Mouse (Mus musculus) midbrain, embryonic 12.5 days (tissue): ENCODE measurements around the gene Gpr139. TPM values are rescaled to one million over a fixed set of nuclear protein-coding genes. Genes with fewer than 3 reads are reported as not detected.

Source experiments
- ATAC-seq: fragments of 200-750 bp; cut with Nextera tagmentation; 2 replicates; pipeline ENCODE4 v1.8.0; 2017; ENCODE audit warnings: low read depth, moderate TSS enrichment, moderate library complexity; ENCODE audit not compliant: low FRiP score
- H3K27ac ChIP-seq: fragments of 300-500 bp; sonication (generic); replicated peaks from 2 replicates; pipeline ENCODE4 v1.5.1; 2016; ENCODE audit warnings: mild to moderate bottlenecking
- H3K27me3 ChIP-seq: fragments of 300-500 bp; sonication (generic); 2 replicates; pipeline ENCODE4 v1.6.1; 2016; ENCODE audit warnings: mild to moderate bottlenecking
- H3K36me3 ChIP-seq: fragments of 300-500 bp; sonication (generic); 2 replicates; pipeline ENCODE4 v1.6.1; 2016
- H3K4me1 ChIP-seq: fragments of 300-500 bp; sonication (generic); 2 replicates; pipeline ENCODE4 v1.6.1; 2016
- H3K4me2 ChIP-seq: fragments of 300-500 bp; sonication (generic); replicated peaks from 2 replicates; pipeline ENCODE4 v1.6.1; 2016; ENCODE audit warnings: mild to moderate bottlenecking, moderate library complexity
- H3K4me3 ChIP-seq: fragments of 300-500 bp; sonication (generic); 2 replicates; pipeline ENCODE4 v1.5.1; 2016; ENCODE audit warnings: mild to moderate bottlenecking
- H3K9ac ChIP-seq: fragments of 300-500 bp; sonication (generic); replicated peaks from 2 replicates; pipeline ENCODE4 v1.6.1; 2016; ENCODE audit warnings: mild to moderate bottlenecking, moderate library complexity
- H3K9me3 ChIP-seq: fragments of 300-500 bp; sonication (generic); 2 replicates; pipeline ENCODE4 v1.6.1; 2016; ENCODE audit warnings: mild to moderate bottlenecking
- WGBS: fragments of 180-500 bp; shearing (Covaris S2); methylation state at CpG from one replicate; pipeline ENCODE4 v1.1.7; 2016; 5-methylcytosine and 5-hydroxymethylcytosine counted together
- polyA plus RNA-seq: library from polyadenylated mRNA; unstranded; fragments of >200 nt; fragmentation: Nextera tagmentation; extraction: Ambion mirVana; gene quantifications from 2 replicates; pipeline ENCODE4 v1.2.1, GENCODE M21; 2016

The Gpr139 gene
- 3.8 and 4.0 TPM in 2 replicates for polyA plus RNA-seq

DNA sequence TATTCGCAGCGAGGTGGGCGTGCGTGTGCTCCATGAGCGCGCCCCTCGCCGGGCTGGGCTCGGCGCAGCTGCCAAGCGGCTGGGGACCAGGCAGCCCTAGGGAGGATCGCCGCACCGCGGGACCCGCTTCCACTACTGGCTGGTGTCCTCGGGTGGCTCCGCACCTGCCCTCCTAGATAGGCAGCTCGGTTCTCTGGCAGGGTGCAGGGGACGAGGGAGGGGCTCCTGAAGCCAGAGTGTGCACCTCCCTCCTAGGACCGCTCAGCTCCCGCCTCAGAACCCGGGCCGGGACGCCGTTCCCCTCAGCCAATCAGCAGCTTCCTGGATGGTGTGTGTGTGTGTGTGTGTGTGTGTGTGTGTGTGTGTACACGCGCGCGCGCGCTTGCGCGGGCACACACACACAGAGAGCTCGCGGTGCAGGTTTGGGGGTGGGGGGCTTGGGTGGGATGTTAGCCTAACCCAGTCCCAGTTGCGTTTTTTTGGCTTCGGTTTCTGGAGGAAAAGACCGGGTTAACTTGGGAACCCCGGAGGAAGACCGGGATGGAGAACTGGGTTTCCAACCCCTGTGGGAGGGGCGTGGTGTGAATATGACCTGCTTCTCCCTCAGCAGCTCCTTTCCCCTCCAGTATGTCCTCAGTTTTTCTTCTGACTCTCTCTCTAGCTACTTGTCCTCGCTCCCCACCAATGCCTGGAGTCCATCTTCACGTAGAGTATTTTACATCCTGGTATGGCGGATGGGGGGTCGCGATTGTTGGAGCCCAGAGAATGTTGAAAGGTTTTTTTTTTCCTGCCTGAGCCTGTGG lies at the start of gene Gpr139:
Gene Gpr139 (minus strand): TSS at position 263 of the 803 bp plus-strand sequence.
- ATAC-seq = peak; percentile 92
- H3K4me2 ChIP-seq = peak within 1 kb of the TSS; percentile 77
- peak within 1 kb of the TSS; percentile 69 for H3K27ac ChIP-seq
- H3K9me3 ChIP-seq = no peaks in the 10 kb centered on the region
- H3K36me3 ChIP-seq = no peaks in the 10 kb centered on the region
- H3K27me3 ChIP-seq = peaks cover 54% of the 10 kb centered on the region
- H3K4me3 ChIP-seq = peak within 1 kb of the TSS; percentile 57
- WGBS = under 1% methylated on average over 47 of the region's 47 CpGs
- H3K9ac ChIP-seq = peak within 1 kb of the TSS; percentile 70
- H3K4me1 ChIP-seq = peaks cover 18% of the 10 kb centered on the region

DNA sequence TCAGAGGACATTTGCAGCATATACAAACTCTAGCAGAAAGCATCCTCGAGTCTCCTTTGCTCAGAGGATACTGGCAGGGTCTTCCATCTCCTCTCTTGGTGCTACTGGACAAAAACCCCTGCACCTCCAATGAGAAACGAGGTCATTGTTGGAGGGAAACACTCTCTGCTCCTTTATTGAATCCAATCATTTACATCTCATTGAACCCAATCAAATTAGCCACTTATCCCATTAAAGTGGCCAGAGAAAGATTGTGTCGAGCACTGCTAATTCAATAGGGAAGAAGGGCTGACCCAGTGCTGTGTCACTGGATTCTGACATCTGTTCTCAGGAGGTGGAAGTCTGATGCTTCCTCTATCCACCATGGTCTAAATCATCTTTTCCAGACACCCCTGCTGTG lies 46.6 kb upstream of the Gpr139 start:
- Histone ChIP-seq H3K27ac (no peak overlapping the region), H3K4me1 (peaks cover 5% of the 10 kb centered on the region; the same call in 1 of the 2 replicates), H3K27me3 (no peaks in the 10 kb centered on the region), H3K4me3 (no peak overlapping the region), H3K9ac (no peak overlapping the region), H3K4me2 (no peak overlapping the region), H3K9me3 (no peaks in the 10 kb centered on the region), H3K36me3 (no peaks in the 10 kb centered on the region)
- ATAC-seq = no peak
- WGBS = 40% methylated on average over 3 of the region's 3 CpGs

DNA sequence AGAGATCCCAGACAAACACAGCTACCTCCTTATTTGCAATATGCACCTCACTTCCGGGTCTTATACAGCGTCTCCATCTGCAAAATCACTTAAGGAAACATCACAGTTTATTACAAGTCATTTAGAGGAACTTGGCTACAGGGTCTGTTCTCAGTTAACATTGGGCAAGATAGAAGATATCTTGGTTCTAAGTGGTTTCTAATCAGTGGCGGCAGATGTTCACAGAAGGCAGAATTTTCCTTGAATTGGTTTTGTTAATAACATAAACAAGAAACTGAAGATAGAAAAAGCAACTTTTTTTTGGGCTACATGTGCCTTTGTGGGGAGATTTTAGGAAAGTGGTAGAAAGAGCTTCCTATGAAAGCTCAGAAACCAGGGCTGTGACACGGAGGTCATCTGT lies 38.3 kb upstream of the Gpr139 start:
- H3K9ac ChIP-seq = no peak overlapping the region
- H3K36me3 ChIP-seq = no peaks in the 10 kb centered on the region
- no peaks in the 10 kb centered on the region for H3K27me3 ChIP-seq
- 95% methylated on average over 4 of the region's 4 CpGs for WGBS
- ATAC-seq = no peak
- no peak overlapping the region for H3K4me2 ChIP-seq
- no peaks in the 10 kb centered on the region for H3K9me3 ChIP-seq
- no peak overlapping the region for H3K4me3 ChIP-seq
- no peaks in the 10 kb centered on the region for H3K4me1 ChIP-seq
- H3K27ac ChIP-seq = no peak overlapping the region

DNA sequence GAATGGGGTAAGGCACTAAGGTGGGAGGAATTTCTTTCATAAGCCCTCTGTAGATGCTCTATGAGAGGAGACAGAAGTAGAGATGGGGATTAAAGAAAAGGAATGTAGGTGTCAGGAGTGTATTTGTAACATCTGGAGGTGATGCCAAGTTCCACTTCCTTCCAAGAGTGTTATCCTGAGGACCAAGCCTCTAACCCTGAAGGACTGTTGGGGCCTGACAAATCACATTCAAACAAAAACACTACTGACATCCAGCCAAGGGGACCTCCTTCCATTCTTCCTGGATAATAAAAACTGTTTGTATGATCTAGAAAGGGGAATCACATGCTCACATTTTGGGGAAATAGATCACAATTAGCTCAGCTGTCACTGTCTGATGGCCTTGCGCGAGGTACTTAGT lies 34.7 kb upstream of the Gpr139 start:
- Histone ChIP-seq H3K9ac (no peak overlapping the region), H3K27ac (no peak overlapping the region), H3K36me3 (no peaks in the 10 kb centered on the region), H3K4me2 (no peak overlapping the region), H3K27me3 (no peaks in the 10 kb centered on the region), H3K4me3 (no peak overlapping the region), H3K4me1 (no peaks in the 10 kb centered on the region), H3K9me3 (no peaks in the 10 kb centered on the region)
- WGBS = 90% methylated on average over 2 of the region's 2 CpGs
- ATAC-seq = no peak

DNA sequence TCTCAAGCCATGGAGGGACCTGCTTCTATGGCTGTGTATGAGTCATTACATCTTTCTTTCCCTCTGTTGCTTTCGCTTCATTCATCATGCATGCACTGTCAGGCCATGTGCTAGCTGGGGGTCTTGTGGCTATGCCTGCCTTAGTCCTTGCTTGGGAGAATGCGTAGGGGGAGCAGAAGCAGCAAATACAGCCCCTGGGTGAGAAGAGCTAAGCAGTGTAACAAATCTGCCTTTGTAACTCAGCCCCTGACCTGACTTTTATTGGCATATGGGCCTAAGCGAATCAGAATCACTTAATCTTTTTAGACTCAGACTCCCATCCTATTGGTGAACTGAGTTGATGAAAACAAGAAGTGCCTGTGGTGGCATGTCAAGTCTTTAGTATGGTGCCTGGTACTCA lies 22.8 kb upstream of the Gpr139 start:
- peaks cover 4% of the 10 kb centered on the region; the same call in 1 of the 2 replicates for H3K27me3 ChIP-seq
- no peak overlapping the region for H3K4me3 ChIP-seq
- no peak overlapping the region for H3K27ac ChIP-seq
- H3K9ac ChIP-seq = no peak overlapping the region
- H3K4me1 ChIP-seq = peaks cover 3% of the 10 kb centered on the region; the same call in 1 of the 2 replicates
- peak; percentile 79 for ATAC-seq
- H3K4me2 ChIP-seq = no peak overlapping the region
- H3K9me3 ChIP-seq = no peaks in the 10 kb centered on the region
- no peaks in the 10 kb centered on the region for H3K36me3 ChIP-seq
- 41% methylated on average over 3 of the region's 3 CpGs for WGBS

DNA sequence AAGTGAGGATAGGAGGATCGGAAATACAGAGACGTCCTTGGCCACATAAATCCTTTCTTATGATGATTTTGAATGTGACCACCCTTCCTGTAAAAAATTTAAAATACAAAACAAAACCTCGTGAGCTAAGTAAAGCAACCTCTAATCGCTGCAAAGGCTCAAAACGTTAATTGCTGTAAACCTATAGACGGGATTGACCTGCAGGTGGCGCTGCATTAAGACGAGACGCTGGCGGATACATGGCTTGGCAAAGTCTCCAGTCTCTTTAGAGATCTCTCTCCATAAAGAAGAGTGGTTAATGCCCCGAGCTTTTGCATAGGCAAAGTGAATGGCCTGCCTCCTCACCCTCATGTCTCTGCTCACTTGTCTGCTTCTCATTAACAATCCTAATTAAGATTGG lies 2.0 kb upstream of the Gpr139 start:
- Histone ChIP-seq H3K4me3 (no peak overlapping the region), H3K36me3 (no peaks in the 10 kb centered on the region), H3K4me2 (no peak overlapping the region), H3K9me3 (no peaks in the 10 kb centered on the region), H3K4me1 (peaks cover 18% of the 10 kb centered on the region), H3K9ac (no peak overlapping the region), H3K27ac (no peak overlapping the region), H3K27me3 (peaks cover 54% of the 10 kb centered on the region)
- no peak for ATAC-seq
- WGBS = 13% methylated on average over 11 of the region's 11 CpGs

DNA sequence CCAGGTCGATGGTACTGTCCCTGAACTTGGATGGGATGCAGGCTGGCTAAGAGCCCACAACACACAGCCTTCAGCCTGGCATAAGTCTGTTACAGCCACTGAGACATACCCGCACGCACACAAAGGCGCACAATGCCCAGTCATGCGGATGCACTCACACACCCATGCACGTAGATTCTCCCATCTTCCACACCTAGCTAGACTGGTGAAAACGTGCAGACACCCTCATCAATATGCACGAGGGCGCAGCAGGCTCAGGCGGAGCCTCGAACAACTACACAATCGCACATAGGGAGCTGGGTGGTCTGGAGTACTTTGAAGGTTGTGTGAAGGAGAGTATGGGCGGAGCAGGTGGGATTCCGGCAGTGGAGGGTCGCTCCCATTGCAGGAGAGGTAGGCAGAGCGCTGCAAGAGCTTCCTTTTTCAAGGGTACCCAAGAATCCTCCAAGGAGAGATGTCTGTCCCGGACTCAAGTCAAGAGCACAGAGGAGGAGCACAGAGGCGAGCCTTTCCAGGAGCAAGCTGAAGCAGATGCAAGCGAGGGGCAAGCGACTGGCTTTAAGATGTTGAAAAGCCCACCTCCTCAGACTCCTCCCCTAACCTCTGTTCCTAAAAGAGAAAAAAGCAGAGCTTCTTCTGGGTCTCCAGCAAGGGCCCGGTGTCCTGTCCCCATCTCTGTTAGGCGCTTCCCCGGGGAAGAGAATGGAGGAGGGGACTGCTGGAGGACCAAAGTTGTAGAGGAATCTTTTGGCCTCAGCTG lies 958 bp upstream of the Gpr139 start:
- under 1% methylated on average over 23 of the region's 23 CpGs for whole genome bisulfite sequencing
- H3K4me3 ChIP-seq = peak overlapping the region; percentile 57
- H3K4me1 ChIP-seq = peaks cover 18% of the 10 kb centered on the region
- peak overlapping the region; percentile 69 for H3K27ac ChIP-seq
- H3K36me3 ChIP-seq = no peaks in the 10 kb centered on the region
- peak overlapping the region; percentile 70 for H3K9ac ChIP-seq
- H3K9me3 ChIP-seq = no peaks in the 10 kb centered on the region
- peak; percentile 25; the same call in 1 of the 2 replicates for ATAC-seq
- peak overlapping the region; percentile 77 for H3K4me2 ChIP-seq
- H3K27me3 ChIP-seq = peaks cover 54% of the 10 kb centered on the region

DNA sequence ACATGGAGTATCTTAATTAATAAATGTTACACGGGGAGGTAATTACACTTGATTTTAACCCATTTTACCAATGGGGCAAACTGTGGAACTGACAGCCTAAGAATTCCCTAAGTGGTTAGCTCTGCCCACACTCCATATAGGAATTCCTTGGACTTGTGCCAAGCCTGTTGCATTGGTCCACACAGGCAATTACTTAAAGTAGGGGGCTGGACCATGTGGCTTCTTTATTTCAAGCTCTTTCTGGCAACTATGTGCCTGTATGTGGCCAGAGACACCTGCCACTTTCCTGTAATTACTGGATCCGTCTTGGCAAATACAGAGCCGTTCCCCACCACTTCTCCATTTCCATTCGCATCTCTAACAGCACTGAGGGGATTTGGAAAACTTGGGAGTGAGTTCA lies 3.4 kb downstream of the Gpr139 start:
- Histone ChIP-seq H3K4me1 (peaks cover 18% of the 10 kb centered on the region), H3K36me3 (no peaks in the 10 kb centered on the region), H3K4me2 (no peak overlapping the region), H3K9ac (no peak overlapping the region), H3K27me3 (peaks cover 33% of the 10 kb centered on the region), H3K4me3 (no peak overlapping the region), H3K9me3 (no peaks in the 10 kb centered on the region), H3K27ac (no peak overlapping the region)
- WGBS = 71% methylated on average over 4 of the region's 4 CpGs
- no peak for ATAC-seq

DNA sequence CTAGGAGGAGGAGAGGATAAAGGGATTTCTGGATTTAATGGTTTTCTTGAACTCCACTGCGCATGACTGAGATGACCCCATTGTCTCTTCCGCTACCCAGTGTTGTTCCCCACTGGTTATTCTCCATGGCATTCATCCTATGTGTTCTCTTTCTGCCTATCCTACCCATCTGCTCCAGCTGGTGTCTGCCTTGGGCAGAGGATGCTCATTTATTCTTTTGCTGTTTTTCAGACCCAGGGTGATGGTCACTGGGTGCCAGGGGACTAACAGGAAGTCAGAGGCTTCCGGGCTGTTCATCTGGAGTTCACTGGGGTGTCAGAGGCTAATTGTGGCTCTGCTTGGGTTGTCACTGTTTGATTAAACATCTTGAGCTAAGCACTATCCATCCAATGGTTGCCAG lies 24.4 kb downstream of the Gpr139 start:
- no peaks in the 10 kb centered on the region for H3K27me3 ChIP-seq
- H3K9me3 ChIP-seq = no peaks in the 10 kb centered on the region
- H3K4me2 ChIP-seq = no peak overlapping the region
- H3K36me3 ChIP-seq = no peaks in the 10 kb centered on the region
- no peak overlapping the region for H3K9ac ChIP-seq
- no peak overlapping the region for H3K27ac ChIP-seq
- H3K4me1 ChIP-seq = no peaks in the 10 kb centered on the region
- no peak overlapping the region for H3K4me3 ChIP-seq
- WGBS = 53% methylated on average over 3 of the region's 3 CpGs
- peak; percentile 47; the same call in 1 of the 2 replicates for ATAC-seq

DNA sequence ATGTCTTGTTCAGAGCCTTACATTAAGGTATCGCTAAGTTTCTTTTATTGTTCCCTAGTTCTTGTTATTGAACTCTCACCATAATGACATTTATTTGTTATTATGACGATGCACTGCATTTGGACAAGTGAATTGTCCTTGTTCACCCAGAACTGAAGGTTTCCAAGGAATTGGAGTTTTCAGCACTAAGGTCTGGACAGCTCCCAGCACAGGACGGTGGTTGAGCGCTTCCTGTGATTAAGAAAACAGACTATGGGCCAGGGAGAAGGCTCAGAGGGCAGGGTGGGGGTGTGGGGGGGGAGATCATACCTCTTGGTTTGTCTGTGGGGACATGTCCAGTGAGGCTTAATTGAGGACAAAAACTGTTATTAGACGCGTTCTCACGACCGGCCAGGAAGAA lies 72.6 kb downstream of the Gpr139 start:
- 68% methylated on average over 8 of the region's 8 CpGs for WGBS
- no peaks in the 10 kb centered on the region for H3K4me1 ChIP-seq
- no peak overlapping the region for H3K27ac ChIP-seq
- ATAC-seq = no peak
- no peak overlapping the region for H3K4me3 ChIP-seq
- H3K9me3 ChIP-seq = no peaks in the 10 kb centered on the region
- no peak overlapping the region for H3K9ac ChIP-seq
- H3K4me2 ChIP-seq = no peak overlapping the region
- H3K27me3 ChIP-seq = no peaks in the 10 kb centered on the region
- H3K36me3 ChIP-seq = no peaks in the 10 kb centered on the region

DNA sequence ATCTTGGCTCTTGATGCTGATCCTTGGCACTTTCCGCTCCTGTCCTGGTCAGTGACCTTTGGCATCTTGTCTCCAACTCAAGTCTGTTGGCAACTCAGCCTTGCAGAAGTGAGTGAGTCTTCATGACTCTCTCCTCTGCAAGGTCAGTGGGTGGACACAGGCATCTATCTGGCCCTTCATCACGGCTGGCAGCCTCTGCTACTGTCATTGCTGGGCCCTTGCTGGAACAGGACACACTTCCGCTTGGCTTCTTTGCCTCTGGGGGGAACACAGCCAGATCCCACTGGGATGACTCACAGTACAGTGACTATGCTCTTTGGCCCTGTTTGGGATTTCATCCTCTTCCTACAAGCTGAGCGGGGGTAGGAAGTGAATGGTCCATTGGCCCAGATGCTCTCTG lies 78.5 kb downstream of the Gpr139 start:
- ATAC-seq = no peak
- Histone ChIP-seq H3K36me3 (no peaks in the 10 kb centered on the region), H3K4me3 (no peak overlapping the region), H3K27me3 (no peaks in the 10 kb centered on the region), H3K27ac (no peak overlapping the region), H3K4me2 (no peak overlapping the region), H3K9ac (no peak overlapping the region), H3K9me3 (no peaks in the 10 kb centered on the region), H3K4me1 (no peaks in the 10 kb centered on the region)
- WGBS = 94% methylated on average over 4 of the region's 4 CpGs

DNA sequence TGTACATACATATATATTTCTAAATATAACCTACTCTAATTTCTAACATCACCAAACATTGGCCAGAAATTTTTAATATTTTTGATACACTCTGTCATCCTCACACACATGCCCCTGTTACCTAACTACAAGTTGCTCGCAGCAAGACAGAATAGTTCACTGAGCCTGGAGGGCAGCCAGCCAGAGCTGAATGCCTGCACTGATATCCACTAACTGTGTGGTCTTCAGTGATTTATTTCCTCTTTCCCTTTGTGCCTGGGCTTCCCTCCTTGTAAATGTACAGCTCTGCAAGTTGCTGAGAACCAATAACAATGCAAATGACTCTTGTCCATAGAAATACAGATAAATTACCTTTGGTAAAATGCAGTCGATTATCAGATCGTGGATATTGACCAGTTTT lies 87.8 kb downstream of the Gpr139 start:
- ATAC-seq = no peak
- WGBS = 85% methylated on average over 3 of the region's 3 CpGs

More for the DNA sequence above, 87.8 kb downstream of the Gpr139 start:
- no peak overlapping the region for H3K9ac ChIP-seq
- H3K27me3 ChIP-seq = no peaks in the 10 kb centered on the region
- no peak overlapping the region for H3K4me2 ChIP-seq
- H3K4me3 ChIP-seq = no peak overlapping the region
- no peaks in the 10 kb centered on the region for H3K4me1 ChIP-seq
- H3K9me3 ChIP-seq = no peaks in the 10 kb centered on the region
- no peak overlapping the region for H3K27ac ChIP-seq
- H3K36me3 ChIP-seq = no peaks in the 10 kb centered on the region
